Mouse (Mus musculus) erythroblast, embryonic 14.5 days (primary cell): ENCODE results near the gene Cbl. TPM values are rescaled to one million over a fixed set of nuclear protein-coding genes. Genes with fewer than 3 reads are reported as not detected.
A peak's percentile ranks its signal among the peaks of the same experiment; 100 is the strongest.

ENCODE experiments used
- H3K27me3 ChIP-seq: 2 replicates; pipeline ENCODE4 v1.6.1; 2012; ENCODE audit warnings: inconsistent platforms; ENCODE audit not compliant: control insufficient read depth
- H3K36me3 ChIP-seq: 2 replicates; pipeline ENCODE4 v1.6.1; 2012; ENCODE audit warnings: mild to moderate bottlenecking, inconsistent platforms; ENCODE audit not compliant: control insufficient read depth
- H3K4me1 ChIP-seq: 2 replicates; pipeline ENCODE4 v1.6.1; 2012; ENCODE audit warnings: inconsistent platforms; ENCODE audit not compliant: control insufficient read depth
- H3K4me3 ChIP-seq: replicated peaks from 2 replicates; pipeline ENCODE3; 2012; ENCODE audit warnings: moderate library complexity, mild to moderate bottlenecking, inconsistent platforms
- H3K9me3 ChIP-seq: 2 replicates; pipeline ENCODE4 v1.6.1; 2012; ENCODE audit warnings: low read length, inconsistent platforms, mixed read lengths; ENCODE audit not compliant: control insufficient read depth
- GATA1 ChIP-seq: IDR thresholded peaks from 2 replicates; pipeline ENCODE4 v1.6.1; 2012; ENCODE audit warnings: low read length, inconsistent platforms, mixed read lengths
- TAL1 ChIP-seq: IDR thresholded peaks from 3 replicates; pipeline ENCODE4 v1.6.1; 2012; ENCODE audit warnings: low read length, inconsistent platforms, mixed read lengths
- polyA plus RNA-seq: library from polyadenylated mRNA; stranded (reverse); fragments of >175 nt; gene quantifications from 2 replicates; pipeline ENCODE4 v1.2.3, GENCODE M21; 2012

Cbl gene
- polyA plus RNA-seq, 1 experiment = 0.16 TPM

DNA sequence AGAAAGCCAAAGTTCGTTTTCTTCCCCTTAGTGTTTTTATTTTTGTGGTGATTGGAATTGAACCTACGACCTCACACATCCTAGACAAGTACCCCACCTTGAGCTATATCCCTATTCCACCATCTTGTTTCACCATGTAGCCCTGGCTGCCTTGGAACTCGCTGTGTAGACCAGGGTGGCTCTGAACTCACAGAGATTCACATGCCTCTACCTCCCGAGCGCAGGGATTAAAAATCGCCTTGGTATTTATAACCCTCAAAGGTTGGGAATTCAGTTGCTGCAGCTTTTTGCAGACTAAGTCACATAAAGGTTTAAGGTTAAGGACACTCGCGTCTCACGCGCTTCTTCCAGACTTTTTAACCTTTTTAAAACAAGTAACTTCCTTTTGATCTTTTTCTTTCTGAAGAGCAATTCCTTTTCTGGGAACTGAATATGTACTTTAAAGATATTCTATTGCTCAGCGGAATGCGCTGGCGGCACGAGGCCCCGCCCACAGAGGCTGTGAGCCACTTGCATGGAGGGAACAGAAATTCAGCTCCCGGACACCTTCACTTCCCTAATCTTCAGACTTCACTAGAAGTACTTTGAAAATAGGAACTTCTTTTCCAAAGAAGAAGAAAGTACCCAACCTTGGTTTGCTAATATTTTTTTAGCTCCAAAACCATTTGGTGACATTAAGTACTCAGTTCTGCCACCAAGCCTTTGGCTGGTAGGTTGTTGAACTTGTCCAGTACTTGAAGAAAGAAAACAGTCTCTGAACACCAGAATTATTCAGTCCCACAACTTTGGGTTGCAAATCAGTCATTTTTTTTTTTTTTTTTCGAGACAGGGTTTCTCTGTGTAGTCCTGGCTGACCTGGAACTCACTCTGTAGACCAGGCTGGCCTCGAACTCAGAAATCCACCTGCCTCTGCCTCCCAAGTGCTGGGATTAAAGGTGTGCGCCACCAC is 904 bp upstream of the Cbl start:
- peaks cover 35% of the 10 kb centered on the region for H3K4me1 ChIP-seq
- TF ChIP-seq GATA1 (no peak), TAL1 (no peak)
- H3K4me3 ChIP-seq = peak overlapping the region; percentile 90
- no peaks in the 10 kb centered on the region for H3K9me3 ChIP-seq
- peaks cover 8% of the 10 kb centered on the region for H3K36me3 ChIP-seq
- no peaks in the 10 kb centered on the region for H3K27me3 ChIP-seq

DNA sequence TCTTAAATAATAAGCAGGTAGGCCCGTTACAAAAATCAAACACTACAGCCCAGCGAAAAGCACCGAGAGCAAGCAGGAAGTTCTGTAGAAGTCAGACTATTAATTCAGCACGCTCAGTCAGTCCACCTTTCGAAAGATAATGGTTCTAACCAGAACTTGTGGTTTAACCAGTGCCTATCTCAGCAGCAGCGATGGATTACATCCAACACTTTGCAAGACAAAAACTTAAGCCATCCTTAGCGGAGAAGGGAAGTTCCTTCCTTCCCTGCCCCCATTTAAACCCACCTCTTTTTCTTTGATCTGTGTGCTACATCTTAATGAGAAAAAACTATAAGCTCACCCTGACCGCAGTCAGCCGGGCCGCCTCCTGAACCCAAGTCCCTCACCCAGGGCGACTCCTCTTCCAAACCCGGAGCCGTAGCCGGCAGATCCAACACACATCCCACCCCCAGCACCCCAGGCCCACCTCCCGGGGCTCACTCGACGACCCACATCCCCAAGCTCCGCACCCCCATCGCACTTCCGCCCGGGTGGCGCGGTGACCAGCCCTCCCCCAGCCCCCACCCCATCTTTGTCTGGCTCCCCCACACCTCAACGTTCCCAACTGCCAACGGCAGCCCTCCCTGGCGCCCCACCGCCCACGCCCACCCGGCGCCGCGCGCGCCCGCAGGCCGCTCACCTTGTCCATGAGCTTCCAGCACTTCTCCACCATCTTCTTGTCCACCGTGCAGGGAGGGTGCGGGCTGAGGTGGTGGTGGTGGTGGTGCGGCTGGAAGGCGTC is 638 bp downstream of the Cbl start:
- Histone ChIP-seq H3K27me3 (no peaks in the 10 kb centered on the region), H3K4me1 (peaks cover 40% of the 10 kb centered on the region), H3K9me3 (no peaks in the 10 kb centered on the region), H3K36me3 (peaks cover 9% of the 10 kb centered on the region), H3K4me3 (peak overlapping the region; percentile 90)
- TF ChIP-seq GATA1 = no peak
- TF ChIP-seq TAL1 = no peak

DNA sequence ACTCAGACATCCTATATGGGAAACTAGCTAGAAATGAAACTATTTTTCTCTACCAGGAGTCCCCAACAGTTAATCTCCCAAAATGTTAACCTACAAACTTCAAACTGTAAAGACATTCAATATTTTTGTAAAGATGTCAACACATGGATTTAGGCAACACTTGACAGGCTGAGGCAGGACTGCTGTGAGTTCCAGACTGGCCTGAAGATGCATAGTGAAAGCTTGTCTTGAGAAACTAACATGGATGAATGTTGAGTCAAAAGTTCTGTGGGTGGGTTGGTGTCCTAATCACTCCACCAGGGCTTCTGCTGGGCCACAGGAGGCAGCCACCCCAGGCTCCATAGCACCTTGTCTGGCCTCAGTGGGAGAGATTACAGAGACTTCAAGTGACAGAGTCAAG is 2.2 kb downstream of the Cbl start:
- peaks cover 16% of the 10 kb centered on the region for H3K36me3 ChIP-seq
- no peaks in the 10 kb centered on the region for H3K27me3 ChIP-seq
- peak overlapping the region; percentile 20 for H3K4me3 ChIP-seq
- peaks cover 45% of the 10 kb centered on the region for H3K4me1 ChIP-seq
- H3K9me3 ChIP-seq = no peaks in the 10 kb centered on the region
- TF ChIP-seq TAL1 = no peak

DNA sequence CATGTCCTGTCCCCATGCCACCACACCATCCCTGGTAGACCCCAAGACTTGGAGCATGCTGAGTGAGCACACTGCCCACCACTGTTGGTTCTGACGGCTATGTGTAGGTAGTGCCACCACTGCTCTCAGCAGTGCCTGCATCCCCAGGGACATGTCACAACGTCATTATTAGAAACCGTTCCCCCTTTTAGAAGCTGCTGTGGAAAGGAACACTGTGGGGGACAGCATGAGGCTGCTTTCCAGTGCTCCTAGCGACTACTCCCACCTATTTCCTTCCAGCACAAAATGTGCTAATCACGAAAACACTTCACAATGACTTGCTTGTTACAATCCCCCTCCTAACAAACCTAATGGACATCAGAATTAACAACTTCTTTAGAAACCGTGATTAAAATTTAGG is 7.9 kb downstream of the Cbl start:
- TF ChIP-seq GATA1 (no peak), TAL1 (no peak)
- Histone ChIP-seq H3K4me1 (peaks cover 29% of the 10 kb centered on the region), H3K9me3 (peaks cover 3% of the 10 kb centered on the region; the same call in 1 of the 2 replicates), H3K36me3 (peaks cover 14% of the 10 kb centered on the region), H3K4me3 (no peak overlapping the region), H3K27me3 (no peaks in the 10 kb centered on the region)

DNA sequence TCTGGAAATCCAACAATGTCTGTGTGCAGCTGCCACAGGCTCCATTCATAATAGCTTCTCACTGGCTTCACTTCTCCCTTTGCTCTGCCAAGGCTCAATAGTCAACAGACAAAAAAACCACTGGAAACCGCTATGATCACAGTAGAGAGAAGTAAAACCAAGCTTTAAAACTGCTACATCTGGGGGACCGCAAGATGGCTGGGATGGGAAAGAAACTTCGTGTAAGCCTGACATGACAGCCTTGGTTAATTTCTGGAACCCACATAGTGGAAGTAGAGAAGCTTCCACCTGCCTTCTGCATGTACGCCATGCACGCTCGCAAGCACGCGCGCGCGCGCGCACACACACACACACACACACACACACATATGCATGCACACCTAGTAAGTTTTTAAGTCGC is 20.3 kb downstream of the Cbl start:
- Histone ChIP-seq H3K9me3 (no peaks in the 10 kb centered on the region), H3K4me1 (no peaks in the 10 kb centered on the region; the same call in 1 of the 2 replicates), H3K4me3 (no peak overlapping the region), H3K27me3 (no peaks in the 10 kb centered on the region), H3K36me3 (peaks cover 8% of the 10 kb centered on the region)
- TF ChIP-seq TAL1 (no peak), GATA1 (no peak)

DNA sequence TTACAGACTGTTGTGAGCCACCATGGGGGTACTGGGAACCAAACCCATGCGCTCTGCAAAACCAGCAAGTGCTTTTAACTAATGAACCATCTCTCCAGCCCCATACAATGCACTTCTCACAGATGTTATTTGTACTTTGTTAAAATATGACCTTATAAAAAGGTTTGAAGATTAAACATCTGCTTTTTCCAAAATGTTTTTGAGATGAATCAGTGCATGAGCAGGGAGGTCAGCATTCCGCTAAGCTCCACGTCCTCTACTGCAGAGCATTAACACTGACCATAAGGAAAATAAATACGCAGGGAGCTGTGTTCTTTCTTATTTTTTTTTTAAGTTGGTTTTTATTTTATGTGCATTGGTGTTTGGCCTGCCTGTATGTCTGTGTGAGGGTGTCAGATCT is 21.4 kb downstream of the Cbl start:
- no peak overlapping the region for H3K4me3 ChIP-seq
- TF ChIP-seq TAL1 (no peak), GATA1 (no peak)
- H3K9me3 ChIP-seq = no peaks in the 10 kb centered on the region
- no peaks in the 10 kb centered on the region; the same call in 1 of the 2 replicates for H3K4me1 ChIP-seq
- H3K27me3 ChIP-seq = no peaks in the 10 kb centered on the region
- peaks cover 8% of the 10 kb centered on the region for H3K36me3 ChIP-seq

DNA sequence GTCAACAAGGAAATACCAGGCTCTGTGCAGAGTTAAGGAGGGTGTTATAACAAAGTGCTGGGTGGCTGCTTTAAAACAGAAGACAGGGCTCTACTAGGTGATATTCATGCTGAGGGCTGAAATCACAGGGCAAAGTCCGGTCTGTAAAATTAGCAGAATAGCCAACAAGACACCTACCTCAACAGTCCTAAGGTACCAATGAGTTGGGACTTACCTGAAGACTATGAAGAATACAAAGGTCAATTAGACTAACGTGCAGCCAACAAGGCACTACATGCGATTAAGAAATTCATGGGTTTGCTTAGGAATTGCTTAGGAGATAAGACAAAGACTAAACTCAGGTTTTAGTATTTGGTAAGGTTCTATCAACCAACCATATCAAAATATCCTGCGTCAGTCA is 24.4 kb downstream of the Cbl start:
- H3K4me1 ChIP-seq = peaks cover 1% of the 10 kb centered on the region

DNA sequence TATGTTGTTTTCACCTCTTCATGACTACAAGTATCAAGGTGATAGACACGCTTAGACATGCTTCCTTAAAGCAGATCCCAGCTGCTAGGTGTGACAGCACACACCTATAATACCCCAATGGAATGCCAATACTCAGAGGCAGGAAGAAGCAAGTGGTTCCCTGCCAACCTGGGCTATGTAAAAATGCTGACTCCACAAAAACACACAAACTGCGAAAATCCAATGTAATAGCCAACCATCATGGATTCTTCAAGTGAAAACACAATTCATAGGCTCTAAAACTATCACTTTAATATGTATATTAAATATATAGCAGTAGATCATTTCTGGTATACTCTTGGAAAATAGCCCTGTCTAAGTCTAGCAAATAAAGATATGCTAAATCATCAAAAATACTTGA is 26.0 kb downstream of the Cbl start:
- no peak overlapping the region for H3K4me3 ChIP-seq
- H3K4me1 ChIP-seq = peaks cover 4% of the 10 kb centered on the region
- H3K9me3 ChIP-seq = no peaks in the 10 kb centered on the region
- TF ChIP-seq GATA1 (no peak), TAL1 (no peak)
- H3K27me3 ChIP-seq = no peaks in the 10 kb centered on the region
- peaks cover 8% of the 10 kb centered on the region for H3K36me3 ChIP-seq

More for the DNA sequence above, 24.4 kb downstream of the Cbl start:
- Histone ChIP-seq H3K4me3 (no peak overlapping the region), H3K9me3 (no peaks in the 10 kb centered on the region), H3K27me3 (no peaks in the 10 kb centered on the region), H3K36me3 (peaks cover 8% of the 10 kb centered on the region)
- TF ChIP-seq GATA1 (no peak), TAL1 (no peak)

DNA sequence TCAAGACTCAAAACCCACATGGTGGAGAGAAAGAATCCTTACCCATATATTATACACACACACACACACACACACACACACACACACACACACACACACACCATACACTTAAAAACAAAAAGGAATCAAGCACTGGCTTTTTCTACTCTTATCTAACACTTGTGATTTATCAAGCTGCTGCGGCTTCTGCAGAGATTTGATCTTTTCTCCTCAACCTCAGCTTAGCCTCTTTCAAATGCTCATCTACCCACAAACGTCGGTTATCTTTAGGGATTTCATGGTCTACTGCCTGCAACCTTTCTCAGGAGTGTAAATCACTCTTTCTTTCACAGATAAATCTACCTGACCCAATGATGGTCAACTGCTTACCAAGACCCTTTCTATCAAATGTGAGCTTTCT is 33.4 kb downstream of the Cbl start:
- TF ChIP-seq GATA1 = no peak
- no peak for TF ChIP-seq TAL1

More for the DNA sequence above, 33.4 kb downstream of the Cbl start:
- peaks cover 30% of the 10 kb centered on the region for H3K36me3 ChIP-seq
- peaks cover 6% of the 10 kb centered on the region for H3K4me1 ChIP-seq
- H3K27me3 ChIP-seq = no peaks in the 10 kb centered on the region
- peaks cover 2% of the 10 kb centered on the region; the same call in 1 of the 2 replicates for H3K9me3 ChIP-seq
- no peak overlapping the region for H3K4me3 ChIP-seq
